Mouse (Mus musculus) embryonic facial prominence, embryonic 10.5 days (tissue): ENCODE results near the gene Olfml2a. TPM values are rescaled to one million over a fixed set of nuclear protein-coding genes. Genes with fewer than 3 reads are reported as not detected.
A peak's percentile ranks its signal among the peaks of the same experiment; 100 is the strongest.

Experiments used
- DNase-seq: peaks from one replicate; pipeline ENCODE4 v3.0.0-alpha.2; 2017; ENCODE audit warnings: low spot score
- H3K27ac ChIP-seq: fragments of 300-500 bp; sonication (generic); replicated peaks from 2 replicates; pipeline ENCODE4 v1.5.1; 2016; ENCODE audit warnings: mild to moderate bottlenecking
- H3K27me3 ChIP-seq: fragments of 300-500 bp; sonication (generic); replicated peaks from 2 replicates; pipeline ENCODE4 v1.6.1; 2016; ENCODE audit warnings: low read depth, mild to moderate bottlenecking; ENCODE audit not compliant: poor library complexity, severe bottlenecking
- H3K36me3 ChIP-seq: fragments of 300-500 bp; sonication (generic); replicated peaks from 2 replicates; pipeline ENCODE4 v1.6.1; 2016; ENCODE audit warnings: mild to moderate bottlenecking, moderate library complexity
- H3K4me1 ChIP-seq: fragments of 300-500 bp; sonication (generic); 2 replicates; pipeline ENCODE4 v1.6.1; 2016
- H3K4me3 ChIP-seq: fragments of 300-500 bp; sonication (generic); 2 replicates; pipeline ENCODE4 v1.5.1; 2016; ENCODE audit warnings: mild to moderate bottlenecking, moderate library complexity
- H3K9me3 ChIP-seq: fragments of 300-500 bp; sonication (generic); 2 replicates; pipeline ENCODE4 v1.6.1; 2016; ENCODE audit warnings: mild to moderate bottlenecking
- WGBS: fragments of 180-500 bp; shearing (Covaris S2); methylation state at CpG from one replicate; pipeline ENCODE4 v1.1.7; 2016; 5-methylcytosine and 5-hydroxymethylcytosine counted together
- polyA plus RNA-seq: library from polyadenylated mRNA; unstranded; fragments of >200 nt; fragmentation: Nextera tagmentation; extraction: Ambion mirVana; gene quantifications from 2 replicates; pipeline ENCODE4 v1.2.1, GENCODE M21; 2016

Olfml2a gene
- polyA plus RNA-seq, 1 experiment from 2014 or later, result 1.9 TPM

DNA sequence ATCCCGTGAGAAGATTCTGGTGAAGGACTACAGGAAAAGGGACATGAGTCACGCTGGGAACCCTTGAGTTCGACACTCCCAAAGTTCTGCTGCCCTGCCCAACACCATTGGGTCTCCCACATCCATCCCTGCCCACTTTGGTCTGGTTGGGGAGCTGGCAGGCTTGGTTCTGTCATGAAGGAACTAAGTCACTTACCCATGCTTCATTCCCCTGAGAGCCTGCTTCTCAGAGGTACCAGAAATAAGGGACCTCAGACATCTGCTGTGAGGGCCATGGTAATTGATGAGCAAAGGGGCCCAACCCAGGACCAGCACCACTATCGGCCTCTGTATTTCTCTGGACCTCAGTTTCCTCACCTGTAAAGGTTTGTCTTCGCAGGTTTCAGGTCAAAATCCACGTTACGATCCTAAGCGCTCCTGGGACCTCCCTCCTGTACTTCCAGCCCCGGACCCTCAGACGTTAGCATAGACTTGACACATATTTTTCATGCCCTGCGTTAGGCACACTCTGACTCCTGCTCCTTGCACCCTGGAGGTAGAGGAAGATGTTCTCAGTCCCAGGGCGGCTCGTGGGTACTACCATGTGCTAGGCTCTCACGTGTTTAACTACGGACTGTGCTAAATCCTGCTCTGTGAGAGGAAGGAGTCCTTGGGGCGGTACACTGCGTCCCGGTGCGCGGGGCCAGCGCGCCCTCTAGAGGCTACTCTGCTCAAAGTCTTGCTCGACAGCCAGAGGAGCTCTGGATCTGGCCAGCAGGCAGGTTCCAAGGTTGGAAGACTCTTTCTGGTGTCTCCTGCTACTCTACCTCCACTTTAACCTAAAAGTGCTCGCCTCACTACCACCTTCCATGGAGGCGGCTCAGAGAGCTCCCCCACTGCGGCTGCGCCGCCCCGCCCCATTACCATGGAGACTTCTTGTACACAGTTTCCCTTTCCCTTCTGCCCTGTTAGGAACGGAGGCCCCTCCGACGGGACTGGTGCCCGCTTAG is 65.9 kb downstream of the Olfml2a start, which contains the start of gene Wdr38:
TSS of gene Wdr38 (plus strand) at position 91 of the 989 bp plus-strand sequence.
- Histone ChIP-seq H3K27ac (peak within 1 kb of the TSS; percentile 69), H3K36me3 (peaks cover 37% of the 10 kb centered on the region), H3K4me1 (peaks cover 20% of the 10 kb centered on the region), H3K27me3 (peaks cover 9% of the 10 kb centered on the region), H3K9me3 (no peaks in the 10 kb centered on the region), H3K4me3 (peak within 1 kb of the TSS; percentile 53)
- DNase-seq, result peak; percentile 92
- WGBS, result 15% methylated on average over 33 of the region's 33 CpGs

DNA sequence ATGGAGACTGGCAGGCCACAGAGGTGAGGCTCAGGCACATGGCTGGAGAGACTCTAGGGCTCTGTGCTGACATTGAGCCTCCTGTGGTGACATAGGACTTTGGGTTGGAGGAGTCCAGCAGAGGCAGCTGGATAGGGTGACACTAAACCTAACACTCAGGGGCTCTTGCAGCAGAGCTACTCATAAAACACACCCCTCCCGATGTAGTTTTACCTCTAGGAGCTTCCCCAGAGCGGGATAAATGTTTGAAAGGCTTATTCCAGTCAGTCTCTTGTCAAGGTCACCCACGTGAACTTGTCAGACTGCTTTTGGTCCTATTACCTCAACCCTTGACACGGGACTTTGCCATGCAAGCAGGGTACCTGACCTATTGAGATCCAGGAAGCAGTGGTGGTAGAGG is 67.6 kb downstream of the Olfml2a start:
- DNase-seq, result no peak
- Histone ChIP-seq H3K9me3 (no peaks in the 10 kb centered on the region), H3K4me1 (peaks cover 35% of the 10 kb centered on the region), H3K27me3 (peaks cover 9% of the 10 kb centered on the region), H3K36me3 (peaks cover 52% of the 10 kb centered on the region), H3K4me3 (no peak overlapping the region), H3K27ac (no peak overlapping the region)
- 67% methylated on average over 4 of the region's 4 CpGs for WGBS

GRCm38 (mm10) chr2:38999910-39000586 is 68.3 kb downstream of the Olfml2a start:
- H3K4me3 ChIP-seq, result no peak overlapping the region
- H3K27ac ChIP-seq, result no peak overlapping the region
- peaks cover 9% of the 10 kb centered on the region for H3K27me3 ChIP-seq
- DNase-seq, result peak; percentile 13
- no peaks in the 10 kb centered on the region for H3K9me3 ChIP-seq
- H3K36me3 ChIP-seq, result peaks cover 52% of the 10 kb centered on the region
- WGBS, result 68% methylated on average over 8 of the region's 8 CpGs
- H3K4me1 ChIP-seq, result peaks cover 35% of the 10 kb centered on the region

- Histone ChIP-seq H3K4me3 (no peak overlapping the region), H3K36me3 (peaks cover 52% of the 10 kb centered on the region), H3K4me1 (peaks cover 35% of the 10 kb centered on the region), H3K9me3 (no peaks in the 10 kb centered on the region), H3K27me3 (peaks cover 9% of the 10 kb centered on the region), H3K27ac (no peak overlapping the region)
- 86% methylated on average over 4 of the region's 4 CpGs for WGBS
- DNase-seq, result no peak
Measured at GRCm38 (mm10) chr2:39000587-39000919, 68.8 kb downstream of the Olfml2a start.

- peaks cover 48% of the 10 kb centered on the region for H3K4me1 ChIP-seq
- 82% methylated on average over 3 of the region's 3 CpGs for WGBS
- DNase-seq, result no peak
- H3K4me3 ChIP-seq, result no peak overlapping the region
- H3K36me3 ChIP-seq, result peaks cover 52% of the 10 kb centered on the region
- no peak overlapping the region for H3K27ac ChIP-seq
- no peaks in the 10 kb centered on the region for H3K9me3 ChIP-seq
- peaks cover 6% of the 10 kb centered on the region for H3K27me3 ChIP-seq
Measured at GRCm38 (mm10) chr2:39001866-39002265, 70.1 kb downstream of the Olfml2a start.

DNA sequence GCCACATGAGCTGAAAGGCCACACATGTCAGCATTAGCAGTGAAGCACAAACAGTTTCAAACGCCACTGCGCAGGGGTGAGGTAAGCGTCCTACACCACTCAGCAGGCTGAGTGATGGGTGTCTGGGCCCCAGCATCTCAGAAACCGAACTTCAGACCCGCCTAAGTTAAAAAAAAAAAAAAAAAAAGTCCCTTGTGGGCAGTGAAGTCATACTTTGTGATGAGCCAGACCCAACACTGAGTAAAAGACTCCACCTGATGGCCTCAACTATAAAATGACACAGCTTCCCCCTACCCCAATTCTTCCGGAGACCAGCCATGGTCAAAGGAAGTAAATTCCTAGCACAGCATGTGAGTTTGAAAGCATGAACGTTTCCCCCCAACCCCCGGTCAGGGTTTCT is 71.3 kb downstream of the Olfml2a start:
- peak overlapping the region; percentile 92 for H3K4me3 ChIP-seq
- no peak for DNase-seq
- WGBS, result 61% methylated on average over 8 of the region's 8 CpGs
- H3K27ac ChIP-seq, result no peak overlapping the region
- peaks cover 44% of the 10 kb centered on the region for H3K4me1 ChIP-seq
- H3K27me3 ChIP-seq, result no peaks in the 10 kb centered on the region
- H3K9me3 ChIP-seq, result no peaks in the 10 kb centered on the region
- H3K36me3 ChIP-seq, result peaks cover 52% of the 10 kb centered on the region

GRCm38 (mm10) chr2:39003512-39003911 is 71.7 kb downstream of the Olfml2a start:
- Histone ChIP-seq H3K27me3 (no peaks in the 10 kb centered on the region), H3K27ac (peak overlapping the region; percentile 97; the same call in 1 of the 2 replicates), H3K9me3 (no peaks in the 10 kb centered on the region), H3K4me3 (peak overlapping the region; percentile 92), H3K4me1 (peaks cover 42% of the 10 kb centered on the region), H3K36me3 (peaks cover 52% of the 10 kb centered on the region)
- 70% methylated on average over 5 of the region's 5 CpGs for WGBS
- no peak for DNase-seq

GRCm38 (mm10) chr2:39004372-39004771 is 72.6 kb downstream of the Olfml2a start:
- 2% methylated on average over 11 of the region's 11 CpGs for WGBS
- peaks cover 50% of the 10 kb centered on the region for H3K4me1 ChIP-seq
- H3K36me3 ChIP-seq, result peaks cover 48% of the 10 kb centered on the region
- H3K27me3 ChIP-seq, result no peaks in the 10 kb centered on the region
- DNase-seq, result peak; percentile 42
- H3K4me3 ChIP-seq, result peak overlapping the region; percentile 92
- no peaks in the 10 kb centered on the region for H3K9me3 ChIP-seq
- peak overlapping the region; percentile 97 for H3K27ac ChIP-seq

DNA sequence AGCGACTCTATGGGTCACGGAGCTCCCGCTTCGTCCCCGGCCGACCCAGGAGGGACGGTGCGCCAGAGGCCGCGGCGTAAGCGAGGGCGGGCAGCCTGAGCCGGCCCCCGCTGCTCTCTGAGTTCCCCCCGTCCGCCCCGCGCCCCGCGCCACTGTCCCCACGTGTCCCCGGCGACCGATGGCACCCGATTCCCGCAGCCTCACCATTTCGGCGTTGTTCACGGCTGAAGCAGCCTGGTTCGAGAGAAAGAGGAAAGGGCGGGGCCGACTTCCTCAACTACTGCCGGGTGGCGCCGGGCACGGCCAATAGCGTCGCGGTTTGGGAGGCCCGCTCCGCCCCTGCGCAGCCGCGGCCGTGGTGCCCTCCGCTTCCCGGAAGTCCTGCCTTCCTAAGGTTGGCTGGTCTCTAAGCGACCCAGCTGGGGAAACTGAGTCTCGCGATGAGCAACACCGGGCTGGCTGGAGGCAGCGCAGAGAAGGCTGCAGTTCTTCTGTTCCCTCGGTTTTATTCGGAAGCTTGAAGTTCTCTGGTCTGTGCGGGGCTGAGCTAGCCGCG is 73.2 kb downstream of the Olfml2a start, which contains the start of gene Arpc5l:
TSS of gene Arpc5l (plus strand) at position 469 of the 556 bp plus-strand sequence.
- no peaks in the 10 kb centered on the region for H3K9me3 ChIP-seq
- H3K27me3 ChIP-seq, result no peaks in the 10 kb centered on the region
- under 1% methylated on average over 58 of the region's 58 CpGs for WGBS
- H3K36me3 ChIP-seq, result peaks cover 42% of the 10 kb centered on the region
- DNase-seq, result peak; percentile 94
- peak within 1 kb of the TSS; percentile 97 for H3K27ac ChIP-seq
- H3K4me3 ChIP-seq, result peak within 1 kb of the TSS; percentile 92
- peaks cover 55% of the 10 kb centered on the region for H3K4me1 ChIP-seq

GRCm38 (mm10) chr2:39005574-39006079 is 73.8 kb downstream of the Olfml2a start, which contains the start of gene Rpl35:
TSS of gene Rpl35 (minus strand) at chr2:39005624.
- H3K27me3 ChIP-seq, result no peaks in the 10 kb centered on the region
- H3K4me1 ChIP-seq, result peaks cover 55% of the 10 kb centered on the region
- WGBS, result 11% methylated on average over 15 of the region's 15 CpGs
- H3K36me3 ChIP-seq, result peaks cover 40% of the 10 kb centered on the region
- no peaks in the 10 kb centered on the region for H3K9me3 ChIP-seq
- DNase-seq, result peak; percentile 52
- peak within 1 kb of the TSS; percentile 97 for H3K27ac ChIP-seq
- peak within 1 kb of the TSS; percentile 92 for H3K4me3 ChIP-seq

GRCm38 (mm10) chr2:39006149-39006730 is 74.5 kb downstream of the Olfml2a start:
- H3K4me1 ChIP-seq, result peaks cover 55% of the 10 kb centered on the region
- WGBS, result 91% methylated on average over 14 of the region's 14 CpGs
- H3K4me3 ChIP-seq, result peak overlapping the region; percentile 92

DNA sequence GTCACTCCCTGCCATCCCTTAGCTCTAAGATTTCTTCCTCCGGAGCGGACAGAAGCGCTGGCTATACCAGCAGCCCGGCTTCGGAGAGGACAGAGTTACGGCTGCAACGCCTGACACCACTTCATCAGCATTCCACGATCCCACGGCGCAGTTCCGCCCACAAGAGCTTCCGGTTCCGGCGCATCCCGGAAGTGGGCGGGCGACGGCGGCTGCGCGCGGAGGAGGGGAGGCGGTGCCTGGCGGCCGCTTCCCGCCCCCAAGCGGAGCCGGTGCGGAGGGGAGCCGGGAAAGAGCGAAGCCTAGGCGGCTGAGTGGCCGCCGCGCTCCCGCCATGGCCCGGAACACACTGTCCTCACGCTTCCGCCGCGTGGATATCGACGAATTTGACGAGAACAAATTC is 76.1 kb downstream of the Olfml2a start:
- no peaks in the 10 kb centered on the region for H3K27me3 ChIP-seq
- H3K4me3 ChIP-seq, result peak overlapping the region; percentile 97
- peaks cover 45% of the 10 kb centered on the region for H3K4me1 ChIP-seq
- peak overlapping the region; percentile 90 for H3K27ac ChIP-seq
- peaks cover 37% of the 10 kb centered on the region for H3K36me3 ChIP-seq
- DNase-seq, result peak; percentile 96
- under 1% methylated on average over 44 of the region's 44 CpGs for WGBS
- H3K9me3 ChIP-seq, result no peaks in the 10 kb centered on the region

More at GRCm38 (mm10) chr2:39006149-39006730, 74.5 kb downstream of the Olfml2a start:
- Histone ChIP-seq H3K36me3 (peaks cover 37% of the 10 kb centered on the region), H3K27ac (no peak overlapping the region), H3K9me3 (no peaks in the 10 kb centered on the region), H3K27me3 (no peaks in the 10 kb centered on the region)
- no peak for DNase-seq
